Mouse (Mus musculus) megakaryocyte, adult 5-6 weeks (primary cell): ENCODE results near the gene Chst3. TPM values are rescaled to one million over a fixed set of nuclear protein-coding genes. Genes with fewer than 3 reads are reported as not detected.
A peak's percentile ranks its signal among the peaks of the same experiment; 100 is the strongest.
"Not testable (repeated sequence)": the region's sequence is repeated elsewhere in the genome, so short reads cannot be mapped to it uniquely, and the experiment has no call there.

Source experiments
- ATAC-seq: 2 replicates; pipeline ENCODE4 v1.8.0; 2016; ENCODE audit warnings: mild to moderate bottlenecking, inconsistent platforms; ENCODE audit not compliant: poor library complexity, severe bottlenecking
- total RNA-seq, 2 experiments: library from RNA; stranded (forward) in 1 of 2; stranded (reverse) in 1 of 2; fragments of 153-499, 151-499 nt in 1 of 2; fragments of 221-1000, 200-1000 nt in 1 of 2; gene quantifications; 2 replicates each; pipeline versions ENCODE4 v1.2.3 to v1.2.4; 2015 to 2017

Chst3 gene
- total RNA-seq, 2 experiments from 2014 or later = 0.15 TPM; not detected in 1

- no peak for ATAC-seq
Observed at GRCm38 (mm10) chr10:60202785-60203184, 16.3 kb downstream of the Chst3 start.

- no peak for ATAC-seq
Observed at GRCm38 (mm10) chr10:60200996-60201395, 18.1 kb downstream of the Chst3 start.

DNA sequence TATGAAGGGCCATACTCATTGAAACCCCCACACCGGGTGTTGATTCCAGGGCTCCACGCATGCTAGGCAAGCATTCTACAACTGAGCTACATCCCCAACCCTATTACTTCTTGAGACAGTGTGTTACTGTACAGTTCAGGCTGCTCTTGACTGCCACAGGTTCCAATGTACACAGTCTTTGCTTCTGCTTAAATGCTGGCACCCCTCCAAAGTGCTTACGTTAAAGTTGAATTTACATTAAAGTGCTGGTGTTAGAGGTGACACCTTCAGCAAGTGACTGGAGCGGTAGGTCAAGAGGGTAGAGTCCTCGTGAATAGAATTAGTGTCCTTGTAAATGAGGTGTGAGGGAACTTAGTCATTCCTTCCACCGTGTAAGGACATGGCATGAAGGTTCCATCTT is 19.7 kb downstream of the Chst3 start:
- no peak for ATAC-seq

- no peak for ATAC-seq
Observed at GRCm38 (mm10) chr10:60197406-60197821, 21.6 kb downstream of the Chst3 start.

DNA sequence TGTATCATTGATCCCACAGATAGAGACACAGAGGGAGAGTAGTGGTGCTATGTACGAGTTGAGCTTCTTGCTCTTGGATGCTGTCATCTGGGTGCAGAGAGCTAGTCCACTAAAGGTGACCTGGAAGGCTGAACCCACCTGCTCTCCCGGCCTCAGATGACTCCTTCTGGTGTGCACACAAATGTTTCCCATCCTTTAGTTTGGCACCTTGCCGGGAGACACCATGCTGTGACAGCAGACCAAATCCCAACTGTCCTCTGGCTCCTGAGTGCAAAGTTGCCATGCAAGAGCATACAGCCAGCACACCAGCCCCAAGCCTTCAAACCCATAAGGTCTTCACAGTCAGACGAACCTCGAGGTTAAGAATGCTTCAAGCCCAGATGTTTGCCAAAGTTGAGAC is 22.1 kb downstream of the Chst3 start:
- ATAC-seq = no peak

- ATAC-seq = no peak
Observed at GRCm38 (mm10) chr10:60195087-60195486, 24.0 kb downstream of the Chst3 start.

DNA sequence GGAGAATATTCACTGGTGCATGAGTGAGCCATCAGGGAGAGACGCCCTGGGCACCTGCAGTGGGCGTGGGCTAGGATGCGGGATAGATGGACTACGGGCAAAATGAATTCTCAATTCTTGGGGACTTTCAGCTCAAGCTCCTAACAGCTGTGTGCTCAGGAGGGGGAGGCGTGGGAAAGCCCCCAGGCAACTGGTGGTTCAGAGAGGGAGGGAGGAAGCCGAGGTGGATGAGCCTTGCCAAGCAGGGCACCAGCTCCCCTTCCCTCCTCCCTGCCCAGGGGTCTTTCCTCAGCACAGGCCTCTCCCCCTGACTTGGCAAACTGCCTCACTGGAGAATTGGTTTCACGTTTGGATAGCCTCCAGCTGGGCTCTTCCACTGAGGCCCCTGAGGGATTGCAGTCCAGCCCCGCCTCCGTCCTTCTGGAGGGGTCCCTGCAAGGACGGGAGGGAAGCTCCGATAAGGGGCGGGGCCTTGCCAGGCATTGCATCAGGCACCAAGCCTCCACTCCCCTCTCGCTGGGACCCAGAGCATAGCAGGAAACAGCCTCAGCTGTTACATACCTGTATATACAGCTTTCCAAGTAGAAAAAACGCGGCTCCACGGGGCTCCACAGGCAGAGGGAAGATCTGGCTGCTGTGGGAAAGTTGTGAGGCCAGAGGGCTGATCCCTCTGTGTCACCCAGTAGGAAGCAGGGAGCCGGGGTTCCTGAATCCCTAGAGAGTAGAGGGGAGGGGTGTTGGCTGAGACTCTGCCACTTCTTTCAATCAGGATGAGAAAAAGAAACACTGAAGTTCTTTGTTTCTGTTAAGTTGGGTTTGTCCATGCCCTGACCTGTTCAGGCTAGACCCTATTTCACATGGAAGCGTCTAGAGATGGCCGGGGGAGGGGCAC is 25.3 kb downstream of the Chst3 start:
- ATAC-seq = no peak

- peak; percentile 67 for ATAC-seq
Observed at GRCm38 (mm10) chr10:60191796-60192195, 27.3 kb downstream of the Chst3 start.

GRCm38 (mm10) chr10:60189534-60190186 is 29.4 kb downstream of the Chst3 start:
- ATAC-seq = no peak

DNA sequence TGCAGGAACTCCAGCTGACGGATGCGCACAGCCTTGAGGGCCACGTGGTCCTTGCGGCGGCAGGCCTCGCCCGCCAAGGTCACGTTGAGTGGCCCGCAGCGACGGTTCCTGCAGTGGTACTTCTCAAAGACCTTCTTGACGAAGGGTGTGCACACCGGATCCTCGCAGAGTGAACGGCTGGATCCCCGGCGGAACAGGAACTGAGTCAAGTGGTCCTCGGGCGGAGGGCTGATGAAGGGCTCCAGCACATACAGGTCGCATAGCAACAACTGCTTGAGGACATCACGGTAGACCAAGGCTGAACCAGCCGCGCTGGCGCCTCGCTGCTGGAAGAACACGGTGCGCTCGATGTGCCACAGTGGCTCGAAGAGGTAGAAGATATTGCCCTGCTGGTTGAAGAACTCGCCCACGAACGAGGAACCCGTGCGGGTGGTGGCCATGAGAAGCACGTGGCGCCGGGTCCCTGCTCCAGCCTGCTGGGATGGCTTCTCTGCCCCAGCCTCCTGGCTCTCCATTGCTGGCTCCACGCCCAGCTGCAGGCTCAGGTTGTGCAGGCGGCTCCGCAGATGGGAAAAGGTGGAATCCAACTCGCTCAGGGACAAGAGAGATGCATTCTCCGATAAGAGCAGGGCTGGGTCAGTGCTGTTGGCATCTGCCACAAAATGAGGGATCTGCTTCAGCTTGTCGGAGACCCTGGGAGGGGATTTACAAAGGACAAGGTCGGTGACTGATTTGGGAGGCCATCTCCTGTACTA is 32.7 kb downstream of the Chst3 start:
- ATAC-seq = no peak

- ATAC-seq = no peak
Observed at GRCm38 (mm10) chr10:60185023-60185709, 33.9 kb downstream of the Chst3 start.

DNA sequence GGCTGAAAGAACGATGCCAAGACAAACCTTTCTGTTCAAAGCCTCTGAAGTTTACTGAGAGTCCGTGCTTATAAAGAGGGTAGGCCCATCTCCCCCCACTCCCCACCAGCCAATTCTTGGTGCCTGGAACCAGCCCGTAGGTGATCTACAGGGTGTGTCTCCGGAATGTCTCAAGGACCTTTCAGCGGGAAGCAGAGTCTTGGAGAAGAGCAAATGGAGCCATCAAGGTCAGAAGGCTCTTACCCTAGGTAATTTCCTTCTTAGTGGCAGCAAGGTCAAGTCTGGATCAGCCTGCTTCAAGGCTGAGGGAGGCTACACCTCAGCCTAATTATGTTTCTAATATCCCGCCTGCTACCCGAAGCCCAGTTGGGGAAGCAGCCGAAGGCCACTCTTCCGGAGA is 43.8 kb downstream of the Chst3 start:
- ATAC-seq = not testable (repeated sequence)

- no peak for ATAC-seq
Observed at GRCm38 (mm10) chr10:60174506-60174905, 44.6 kb downstream of the Chst3 start.

DNA sequence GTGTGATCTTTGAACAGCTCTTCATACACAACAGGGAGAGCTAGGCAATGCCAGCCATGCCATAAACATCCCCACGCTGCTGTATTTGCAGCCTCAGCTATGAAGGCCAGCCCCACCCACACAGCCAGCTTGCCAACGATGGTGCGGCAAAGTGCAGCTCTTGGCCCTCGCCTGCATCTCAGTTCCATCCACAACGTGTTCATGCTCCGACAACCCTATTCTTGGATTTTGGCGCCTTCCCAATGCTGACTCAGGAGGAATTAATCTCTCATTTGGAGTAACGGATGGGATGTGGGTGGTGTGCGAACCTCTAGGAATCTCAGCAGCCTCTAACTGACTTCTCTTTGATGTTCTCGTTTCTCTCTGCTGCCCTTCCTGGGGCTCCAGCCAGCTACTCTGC is 46.0 kb downstream of the Chst3 start:
- no peak for ATAC-seq

DNA sequence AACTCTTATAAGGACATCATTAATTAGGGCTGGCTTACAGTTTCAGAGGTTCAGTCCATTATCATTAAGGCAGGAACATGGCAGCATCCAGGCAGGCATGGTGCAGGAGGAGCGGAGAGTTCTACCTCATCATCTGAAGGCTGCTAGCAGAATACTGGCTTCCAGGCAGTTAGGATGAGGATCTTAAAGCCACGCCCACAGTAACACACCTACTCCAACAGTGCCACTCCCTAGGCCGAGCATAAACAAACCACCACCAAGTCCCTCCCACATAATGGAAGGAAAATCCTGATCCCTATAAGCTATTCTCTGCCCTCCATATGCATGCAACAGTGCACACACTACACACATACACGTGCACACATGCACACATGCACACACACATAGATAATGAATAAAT is 46.8 kb downstream of the Chst3 start:
- ATAC-seq = no peak

DNA sequence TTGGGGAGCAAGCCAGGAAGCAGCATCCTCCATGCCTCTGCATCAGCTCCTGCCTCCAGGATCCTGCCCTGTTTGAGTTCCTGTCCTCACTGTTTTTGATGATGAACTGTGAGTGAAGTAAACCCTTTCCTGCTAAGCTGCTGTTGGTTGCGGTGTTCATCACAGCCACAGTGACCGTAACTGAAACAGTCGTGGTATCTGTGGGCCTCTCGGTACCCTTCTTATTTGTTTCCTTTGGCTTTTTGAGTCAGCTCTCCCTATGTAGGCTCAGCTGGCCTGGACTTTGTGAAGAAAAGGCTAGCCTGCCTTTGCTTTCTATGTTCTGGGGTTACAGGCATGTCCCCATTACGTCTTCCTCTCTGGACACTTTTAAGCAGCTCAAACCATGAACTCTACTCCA is 47.7 kb downstream of the Chst3 start:
- no peak for ATAC-seq

- ATAC-seq = no peak
Observed at GRCm38 (mm10) chr10:60170326-60171089, 48.6 kb downstream of the Chst3 start.

DNA sequence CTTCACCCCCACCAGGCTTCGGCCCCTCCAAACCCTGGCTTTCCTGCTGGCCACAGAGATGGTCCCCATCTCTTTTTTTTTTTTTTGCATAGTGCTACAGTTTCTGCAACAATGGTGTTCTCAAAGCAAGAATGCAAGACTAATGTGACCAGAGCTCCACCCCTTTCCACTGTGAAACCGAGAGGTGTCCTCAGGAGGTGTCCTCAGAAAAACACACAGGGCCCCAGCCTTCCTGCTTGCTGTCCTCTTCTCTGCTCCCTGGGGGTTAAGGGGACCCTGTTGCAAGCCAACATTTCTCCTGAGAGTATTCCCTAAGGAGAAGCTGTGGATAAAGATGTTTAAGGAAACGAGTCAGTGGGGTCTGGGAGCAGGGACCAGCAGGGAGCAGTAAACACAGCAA is 50.1 kb downstream of the Chst3 start:
- ATAC-seq = no peak

- no peak for ATAC-seq
Observed at GRCm38 (mm10) chr10:60168306-60168705, 50.8 kb downstream of the Chst3 start.

DNA sequence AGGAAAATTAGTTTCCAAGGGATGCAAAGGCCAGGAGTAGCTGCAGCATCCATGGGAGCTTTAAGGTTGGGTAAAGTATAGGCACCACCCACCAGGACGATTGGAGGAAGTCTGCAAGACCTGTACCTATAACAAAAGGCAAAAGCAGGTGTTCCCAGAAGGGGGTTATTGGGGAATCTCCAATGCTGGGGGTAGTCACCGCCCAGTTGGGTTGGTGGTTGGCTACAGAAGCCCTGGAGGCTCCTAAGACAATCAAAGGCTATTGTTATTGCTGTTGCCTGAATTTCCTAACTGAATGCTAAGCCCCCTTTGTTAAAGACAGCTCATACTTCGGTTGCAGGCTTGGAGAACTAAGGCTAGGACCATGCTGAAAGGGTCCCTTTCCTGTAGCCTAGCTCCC is 53.0 kb downstream of the Chst3 start:
- ATAC-seq = no peak
